Mouse (Mus musculus) kidney, adult 9 months (tissue): Measurements from ENCODE around the gene Ddx54.

Experiments
- DNase-seq: peaks from one replicate; pipeline ENCODE4 v3.0.0; 2022

Ddx54 gene

GRCm38 (mm10) chr5:120583511-120583910 is 29.0 kb upstream of the Ddx54 start:
- DNase-seq, result no peak

GRCm38 (mm10) chr5:120584968-120585367 is 27.6 kb upstream of the Ddx54 start:
- no peak for DNase-seq

GRCm38 (mm10) chr5:120586741-120587615 is 25.6 kb upstream of the Ddx54 start:
- DNase-seq, result peak; percentile 93

- peak; percentile 72 for DNase-seq
These were observed 25.0 kb upstream of the Ddx54 start for GRCm38 (mm10) chr5:120587616-120587926.

GRCm38 (mm10) chr5:120587940-120588568 is 24.5 kb upstream of the Ddx54 start:
- DNase-seq, result no peak

- DNase-seq, result peak; percentile 100
These were observed 23.9 kb upstream of the Ddx54 start, which contains the start of the genes Tpcn1 and Iqcd for GRCm38 (mm10) chr5:120588569-120589094. Gene Tpcn1, minus strand, starts transcription at chr5:120588673. Gene Iqcd, plus strand, starts transcription at chr5:120589016.

- DNase-seq, result no peak
These were observed 22.1 kb upstream of the Ddx54 start for GRCm38 (mm10) chr5:120590356-120591010.

GRCm38 (mm10) chr5:120592141-120592540 is 20.4 kb upstream of the Ddx54 start:
- DNase-seq, result peak; percentile 66

GRCm38 (mm10) chr5:120594485-120594884 is 18.1 kb upstream of the Ddx54 start:
- DNase-seq, result peak; percentile 86

- no peak for DNase-seq
These were observed 12.9 kb upstream of the Ddx54 start for GRCm38 (mm10) chr5:120599625-120600024.

- DNase-seq, result no peak
These were observed 11.4 kb upstream of the Ddx54 start for GRCm38 (mm10) chr5:120600946-120601668.

- no peak for DNase-seq
These were observed 10.3 kb upstream of the Ddx54 start for GRCm38 (mm10) chr5:120602210-120602609.

- DNase-seq, result no peak
These were observed 9.0 kb upstream of the Ddx54 start for GRCm38 (mm10) chr5:120603515-120603914.

GRCm38 (mm10) chr5:120604839-120605238 is 7.7 kb upstream of the Ddx54 start:
- DNase-seq, result peak; percentile 88

GRCm38 (mm10) chr5:120605241-120605661 is 7.3 kb upstream of the Ddx54 start:
- DNase-seq, result no peak

GRCm38 (mm10) chr5:120605688-120606087 is 6.9 kb upstream of the Ddx54 start:
- peak; percentile 87 for DNase-seq

- no peak for DNase-seq
These were observed 5.8 kb upstream of the Ddx54 start for GRCm38 (mm10) chr5:120606590-120607200.

- DNase-seq, result no peak
These were observed 5.2 kb upstream of the Ddx54 start for GRCm38 (mm10) chr5:120607335-120607734.

GRCm38 (mm10) chr5:120609246-120609775 is 3.2 kb upstream of the Ddx54 start:
- no peak for DNase-seq

GRCm38 (mm10) chr5:120610906-120611305 is 1.6 kb upstream of the Ddx54 start:
- DNase-seq, result peak; percentile 52

GRCm38 (mm10) chr5:120611416-120611815 is 1.1 kb upstream of the Ddx54 start:
- peak; percentile 34 for DNase-seq
